Mouse (Mus musculus) kidney, embryonic 16.5 days (tissue): ENCODE results near the gene Taar4. TPM values are rescaled to one million over a fixed set of nuclear protein-coding genes. Genes with fewer than 3 reads are reported as not detected.

Source experiments
- ATAC-seq: fragments of 200-750 bp; cut with Nextera tagmentation; 2 replicates; pipeline ENCODE4 v1.8.0; 2017; ENCODE audit warnings: moderate TSS enrichment; ENCODE audit not compliant: low FRiP score, low TSS enrichment
- H3K27ac ChIP-seq: fragments of 300-500 bp; sonication (generic); 2 replicates; pipeline ENCODE4 v1.5.1; 2014; ENCODE audit warnings: low read length
- H3K27me3 ChIP-seq: fragments of 300-500 bp; sonication (generic); 2 replicates; pipeline ENCODE4 v1.6.1; 2014; ENCODE audit warnings: low read length, control low read depth, mixed read lengths; ENCODE audit not compliant: insufficient read depth
- H3K36me3 ChIP-seq: fragments of 300-500 bp; sonication (generic); 2 replicates; pipeline ENCODE4 v1.6.1; 2014; ENCODE audit warnings: low read length, control low read depth, mixed read lengths; ENCODE audit not compliant: insufficient read depth
- H3K4me1 ChIP-seq: fragments of 300-500 bp; sonication (generic); 2 replicates; pipeline ENCODE4 v1.6.1; 2014; ENCODE audit warnings: low read length, control low read depth, mixed read lengths; ENCODE audit not compliant: insufficient read depth
- H3K4me2 ChIP-seq: fragments of 300-500 bp; sonication (generic); replicated peaks from 2 replicates; pipeline ENCODE4 v1.6.1; 2014; ENCODE audit warnings: low read depth, low read length
- H3K4me3 ChIP-seq: fragments of 300-500 bp; sonication (generic); 2 replicates; pipeline ENCODE4 v1.5.1; 2014; ENCODE audit warnings: mild to moderate bottlenecking, low read length
- H3K9ac ChIP-seq: fragments of 300-500 bp; sonication (generic); replicated peaks from 2 replicates; pipeline ENCODE4 v1.6.1; 2014; ENCODE audit warnings: low read length
- H3K9me3 ChIP-seq: fragments of 300-500 bp; sonication (generic); 2 replicates; pipeline ENCODE4 v1.6.1; 2016; ENCODE audit warnings: low read length, control low read depth
- WGBS: fragments of 180-500 bp; shearing (Covaris S2); extraction: QIAGEN DNeasy Blood & Tissue Kit; methylation state at CpG from one replicate; pipeline ENCODE4 v1.1.7; 2014; 5-methylcytosine and 5-hydroxymethylcytosine counted together
- polyA plus RNA-seq: library from polyadenylated mRNA; unstranded; fragments of >200 nt; fragmentation: Nextera tagmentation; extraction: Ambion mirVana; gene quantifications from 2 replicates; pipeline ENCODE4 v1.2.1, GENCODE M21; 2015

Taar4 gene
- polyA plus RNA-seq, 1 experiment from 2014 or later: not detected

- no peaks in the 10 kb centered on the region for H3K4me1 ChIP-seq
Observed at GRCm38 (mm10) chr10:23993381-23993780, 33.1 kb downstream of the Taar4 start, which contains the start of gene Taar7a. Gene Taar7a (minus strand): TSS chr10:23993481.

GRCm38 (mm10) chr10:23999639-24000038, 39.3 kb downstream of the Taar4 start, which contains the start of gene Taar7b:
Gene Taar7b (plus strand): TSS chr10:23999939.
- H3K27me3 ChIP-seq: no peaks in the 10 kb centered on the region
- no peaks in the 10 kb centered on the region for H3K36me3 ChIP-seq
- no peak within 1 kb of the TSS for H3K27ac ChIP-seq
- no peak within 1 kb of the TSS for H3K4me2 ChIP-seq
- ATAC-seq: no peak
- no peak within 1 kb of the TSS for H3K9ac ChIP-seq
- WGBS: 89% methylated on average over 1 of the region's 1 CpGs
- no peaks in the 10 kb centered on the region for H3K9me3 ChIP-seq
- no peak within 1 kb of the TSS for H3K4me3 ChIP-seq
- no peaks in the 10 kb centered on the region for H3K4me1 ChIP-seq

More at GRCm38 (mm10) chr10:23993381-23993780, 33.1 kb downstream of the Taar4 start, which contains the start of gene Taar7a:
- 89% methylated on average over 3 of the region's 3 CpGs for WGBS
- Histone ChIP-seq H3K27me3 (no peaks in the 10 kb centered on the region), H3K4me3 (no peak within 1 kb of the TSS), H3K27ac (no peak within 1 kb of the TSS), H3K9ac (no peak within 1 kb of the TSS), H3K9me3 (no peaks in the 10 kb centered on the region), H3K4me2 (no peak within 1 kb of the TSS), H3K36me3 (no peaks in the 10 kb centered on the region)
- ATAC-seq: no peak

- H3K9me3 ChIP-seq: no peaks in the 10 kb centered on the region
- no peak overlapping the region for H3K27ac ChIP-seq
- no peaks in the 10 kb centered on the region for H3K4me1 ChIP-seq
- no peak overlapping the region for H3K4me2 ChIP-seq
- 72% methylated on average over 1 of the region's 1 CpGs for WGBS
- H3K4me3 ChIP-seq: no peak overlapping the region
- H3K27me3 ChIP-seq: no peaks in the 10 kb centered on the region
- H3K36me3 ChIP-seq: no peaks in the 10 kb centered on the region
- no peak overlapping the region for H3K9ac ChIP-seq
- ATAC-seq: no peak
Observed at GRCm38 (mm10) chr10:24006442-24006841, 46.1 kb downstream of the Taar4 start.

- H3K9ac ChIP-seq: no peak overlapping the region
- no peaks in the 10 kb centered on the region for H3K27me3 ChIP-seq
- H3K27ac ChIP-seq: no peak overlapping the region
- no peaks in the 10 kb centered on the region for H3K4me1 ChIP-seq
- no peak for ATAC-seq
- H3K4me3 ChIP-seq: no peak overlapping the region
- no peaks in the 10 kb centered on the region for H3K36me3 ChIP-seq
- no peaks in the 10 kb centered on the region for H3K9me3 ChIP-seq
- WGBS: 68% methylated on average over 2 of the region's 2 CpGs
- H3K4me2 ChIP-seq: no peak overlapping the region
Observed at GRCm38 (mm10) chr10:24007034-24007433, 46.7 kb downstream of the Taar4 start.

- no peaks in the 10 kb centered on the region for H3K4me1 ChIP-seq
- H3K4me3 ChIP-seq: no peak overlapping the region
- ATAC-seq: no peak
- H3K9ac ChIP-seq: no peak overlapping the region
- H3K27ac ChIP-seq: no peak overlapping the region
- 94% methylated on average over 1 of the region's 1 CpGs for WGBS
- no peaks in the 10 kb centered on the region for H3K27me3 ChIP-seq
- H3K9me3 ChIP-seq: no peaks in the 10 kb centered on the region
- H3K4me2 ChIP-seq: no peak overlapping the region
- H3K36me3 ChIP-seq: no peaks in the 10 kb centered on the region
Observed at GRCm38 (mm10) chr10:24008143-24008542, 47.8 kb downstream of the Taar4 start.

Other genes starting within 250 kb of the Taar4 start
- gene Rps12, start 173.2 kb upstream of the Taar4 start, polyA plus RNA-seq: 128 and 147 TPM in 2 replicates
- 18.0 and 20.7 TPM in 2 replicates for gene Slc18b1, start 163.5 kb upstream of the Taar4 start, polyA plus RNA-seq
- 0.13 and 0.14 TPM in 2 replicates for gene Vnn3, start 109.0 kb upstream of the Taar4 start, polyA plus RNA-seq
- 4.2 and 4.5 TPM in 2 replicates for gene Vnn1, start 65.8 kb upstream of the Taar4 start, polyA plus RNA-seq
- gene Taar1, start 40.1 kb upstream of the Taar4 start, polyA plus RNA-seq: not detected in 2 replicates
- not detected in 2 replicates for gene Taar2, start 21.9 kb upstream of the Taar4 start, polyA plus RNA-seq
- not detected in 2 replicates for gene Taar3, start 10.9 kb upstream of the Taar4 start, polyA plus RNA-seq
- 0.26 TPM in 1 of 2 replicates, not detected in the other for gene Taar5, start 10.2 kb downstream of the Taar4 start, polyA plus RNA-seq
- gene Taar6, start 25.2 kb downstream of the Taar4 start, polyA plus RNA-seq: not detected in 2 replicates
- not detected in 2 replicates for gene Taar7a, start 33.0 kb downstream of the Taar4 start, polyA plus RNA-seq
- gene Taar7b, start 39.4 kb downstream of the Taar4 start, polyA plus RNA-seq: not detected in 2 replicates
- gene Taar7d, start 66.7 kb downstream of the Taar4 start, polyA plus RNA-seq: not detected in 2 replicates
- not detected in 2 replicates for gene Taar7e, start 77.1 kb downstream of the Taar4 start, polyA plus RNA-seq
- gene Taar7f, start 89.0 kb downstream of the Taar4 start, polyA plus RNA-seq: not detected in 2 replicates
- not detected in 2 replicates for gene Taar8a, start 116.0 kb downstream of the Taar4 start, polyA plus RNA-seq
- not detected in 2 replicates for gene Taar8b, start 131.8 kb downstream of the Taar4 start, polyA plus RNA-seq
- not detected in 2 replicates for gene Taar8c, start 141.4 kb downstream of the Taar4 start, polyA plus RNA-seq
- not detected in 2 replicates for gene Taar9, start 149.0 kb downstream of the Taar4 start, polyA plus RNA-seq
- gene Stx7, start 188.8 kb downstream of the Taar4 start, polyA plus RNA-seq: 127 and 146 TPM in 2 replicates